Mouse (Mus musculus) limb, embryonic 14.5 days (tissue): ENCODE results near the gene Tmod2. TPM values are rescaled to one million over a fixed set of nuclear protein-coding genes. Genes with fewer than 3 reads are reported as not detected.
"Not testable (repeated sequence)": the region's sequence is repeated elsewhere in the genome, so short reads cannot be mapped to it uniquely, and the experiment has no call there.

Experiments
- ATAC-seq: fragments of 200-750 bp; cut with Nextera tagmentation; 2 replicates; pipeline ENCODE4 v1.8.0; 2017; ENCODE audit warnings: low read depth, moderate number of reproducible peaks, moderate TSS enrichment; ENCODE audit not compliant: low FRiP score
- DNase-seq: peaks from one replicate; pipeline ENCODE4 v3.0.0-alpha.2; 2015; ENCODE audit warnings: low spot score
- H3K27ac ChIP-seq: fragments of 300-500 bp; sonication (generic); replicated peaks from 2 replicates; pipeline ENCODE4 v1.5.1; 2014; ENCODE audit warnings: low read depth, mild to moderate bottlenecking, low read length, moderate library complexity, mixed read lengths
- H3K27me3 ChIP-seq: fragments of 300-500 bp; sonication (generic); 2 replicates; pipeline ENCODE4 v1.6.1; 2014; ENCODE audit warnings: low read length, mixed read lengths; ENCODE audit not compliant: control insufficient read depth, insufficient read depth
- H3K36me3 ChIP-seq: fragments of 300-500 bp; sonication (generic); 2 replicates; pipeline ENCODE4 v1.6.1; 2014; ENCODE audit warnings: mild to moderate bottlenecking, low read length, moderate library complexity, mixed read lengths; ENCODE audit not compliant: control insufficient read depth, insufficient read depth
- H3K4me1 ChIP-seq: fragments of 300-500 bp; sonication (generic); 2 replicates; pipeline ENCODE4 v1.6.1; 2014; ENCODE audit warnings: antibody characterized with exemption, low read length, mixed read lengths; ENCODE audit not compliant: control insufficient read depth, insufficient read depth
- H3K4me2 ChIP-seq: fragments of 300-500 bp; sonication (generic); replicated peaks from 2 replicates; pipeline ENCODE4 v1.6.1; 2014; ENCODE audit warnings: low read depth, mild to moderate bottlenecking, low read length, moderate library complexity; ENCODE audit not compliant: severe bottlenecking
- H3K4me3 ChIP-seq: fragments of 300-500 bp; sonication (generic); replicated peaks from 2 replicates; pipeline ENCODE4 v1.5.1; 2014; ENCODE audit warnings: low read length
- H3K9ac ChIP-seq: fragments of 300-500 bp; sonication (generic); 2 replicates; pipeline ENCODE4 v1.6.1; 2014; ENCODE audit warnings: mild to moderate bottlenecking, low read depth, low read length, moderate library complexity; ENCODE audit not compliant: severe bottlenecking
- H3K9me3 ChIP-seq: fragments of 300-500 bp; sonication (generic); 2 replicates; pipeline ENCODE4 v1.6.1; 2016; ENCODE audit warnings: low read length; ENCODE audit not compliant: control insufficient read depth
- POLR2A ChIP-seq: fragments of 200-500 bp; IDR thresholded peaks from 2 replicates; pipeline ENCODE4 v1.8.0; 2012; ENCODE audit warnings: inconsistent platforms, mild to moderate bottlenecking, moderate library complexity, borderline replicate concordance; ENCODE audit not compliant: insufficient read depth, insufficient read length; ENCODE audit errors: extremely low read depth
- WGBS: fragments of 180-500 bp; shearing (Covaris S2); extraction: QIAGEN DNeasy Blood & Tissue Kit; methylation state at CpG from one replicate; pipeline ENCODE4 v1.1.7; 2014; 5-methylcytosine and 5-hydroxymethylcytosine counted together
- polyA plus RNA-seq, 2 experiments: library from polyadenylated mRNA; depleted of rRNA in 1 of 2; stranded (reverse) in 1 of 2; unstranded in 1 of 2; fragments of >200 nt; fragmentation: Nextera tagmentation in 1 of 2; extraction: Ambion mirVana in 1 of 2; gene quantifications; 2 replicates each; pipeline versions ENCODE4 v1.2.1 to v1.2.3; 2012 to 2014

Tmod2 gene
- polyA plus RNA-seq (2012; rRNA removed), result 5.7 and 5.9 TPM in 2 replicates
- polyA plus RNA-seq (2014; fragmentation: Nextera tagmentation; extraction: Ambion mirVana), result 18.8 and 21.1 TPM in 2 replicates

DNA sequence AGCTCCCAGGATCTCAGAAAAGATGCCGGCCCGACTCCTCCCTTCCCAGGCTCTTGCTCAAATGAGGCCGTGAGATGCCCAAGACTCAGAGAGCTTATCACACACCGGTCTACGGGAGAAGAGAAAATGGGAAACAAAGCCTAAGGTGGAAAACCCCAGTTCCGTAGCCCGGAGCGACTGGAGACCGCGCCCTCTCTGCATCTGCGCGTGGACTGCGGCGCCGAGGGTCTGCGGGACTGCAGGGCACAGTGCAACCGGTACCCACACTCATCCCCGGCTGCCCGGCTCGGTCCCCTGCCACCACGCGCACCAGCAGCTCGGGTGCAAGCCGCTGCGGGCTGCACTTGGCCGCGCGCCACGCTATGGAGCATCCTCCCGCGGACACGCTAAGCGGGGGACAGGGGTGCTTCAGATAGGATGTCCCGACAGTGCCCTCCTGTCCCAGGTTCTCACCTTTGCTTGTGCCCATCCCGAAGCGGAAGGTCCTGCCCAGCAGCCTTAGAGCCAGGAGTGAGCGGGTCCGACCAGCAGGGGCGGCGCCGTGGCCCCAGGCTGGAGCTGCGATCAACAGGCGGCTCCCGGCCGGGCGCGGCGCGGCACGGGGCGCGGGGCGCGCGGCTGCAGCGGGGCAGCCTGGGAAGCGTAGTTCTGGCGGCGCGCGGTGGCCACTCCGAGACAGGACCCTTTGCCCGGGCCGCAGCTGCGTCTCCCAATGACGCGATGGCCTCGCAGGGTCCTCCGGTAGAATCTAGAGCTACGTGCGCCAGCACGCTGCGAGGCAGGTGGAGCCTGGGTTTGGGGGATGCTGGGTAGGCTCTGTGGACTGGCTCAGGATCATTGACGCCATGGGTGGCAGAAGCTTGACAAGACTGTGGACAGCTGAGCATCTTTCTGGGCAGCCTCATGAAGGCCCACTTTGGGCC, at the start of gene Tmod2:
TSS of gene Tmod2 (minus strand) at position 755 of the 923 bp plus-strand sequence.
- H3K9ac ChIP-seq, result peak within 1 kb of the TSS; percentile 71
- no peaks in the 10 kb centered on the region for H3K36me3 ChIP-seq
- under 1% methylated on average over 68 of the region's 74 CpGs for WGBS
- H3K9me3 ChIP-seq, result no peaks in the 10 kb centered on the region
- H3K27me3 ChIP-seq, result no peaks in the 10 kb centered on the region
- peak within 1 kb of the TSS; percentile 89 for H3K4me2 ChIP-seq
- peak; percentile 90 for ATAC-seq
- 0 out of 2 replicates have a peak, but pooled peaks have one; percentile 47 for TF ChIP-seq POLR2A
- peak; percentile 62 for DNase-seq
- H3K4me3 ChIP-seq, result peak within 1 kb of the TSS; percentile 77
- no peak within 1 kb of the TSS for H3K27ac ChIP-seq
- H3K4me1 ChIP-seq, result no peaks in the 10 kb centered on the region

DNA sequence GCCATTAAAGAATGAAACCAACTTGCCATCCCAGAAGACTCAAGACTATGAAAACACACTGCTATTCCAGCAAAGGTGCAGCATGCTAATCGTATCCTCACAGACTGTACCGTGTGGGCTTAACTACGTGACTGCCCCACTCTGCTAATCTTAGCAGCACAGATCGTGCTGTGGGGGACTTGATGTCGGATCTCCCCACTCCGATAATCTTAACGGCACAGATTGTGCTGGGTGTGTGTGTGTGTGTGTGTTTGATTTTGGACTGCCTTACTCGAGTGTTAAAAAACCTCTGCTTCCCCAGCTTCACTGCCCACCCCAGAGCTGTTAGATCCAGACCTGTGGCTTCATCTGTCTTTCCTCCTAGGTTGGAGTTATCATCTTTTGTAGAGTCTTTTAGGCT, 49.8 kb upstream of the Tmod2 start:
- Histone ChIP-seq H3K27ac (no peak overlapping the region), H3K27me3 (no peaks in the 10 kb centered on the region), H3K9me3 (no peaks in the 10 kb centered on the region), H3K4me2 (no peak overlapping the region), H3K4me3 (no peak overlapping the region), H3K9ac (no peak overlapping the region), H3K36me3 (no peaks in the 10 kb centered on the region), H3K4me1 (no peaks in the 10 kb centered on the region)
- ATAC-seq, result no peak
- DNase-seq, result no peak
- TF ChIP-seq POLR2A, result no peak
- 90% methylated on average over 8 of the region's 8 CpGs for WGBS

DNA sequence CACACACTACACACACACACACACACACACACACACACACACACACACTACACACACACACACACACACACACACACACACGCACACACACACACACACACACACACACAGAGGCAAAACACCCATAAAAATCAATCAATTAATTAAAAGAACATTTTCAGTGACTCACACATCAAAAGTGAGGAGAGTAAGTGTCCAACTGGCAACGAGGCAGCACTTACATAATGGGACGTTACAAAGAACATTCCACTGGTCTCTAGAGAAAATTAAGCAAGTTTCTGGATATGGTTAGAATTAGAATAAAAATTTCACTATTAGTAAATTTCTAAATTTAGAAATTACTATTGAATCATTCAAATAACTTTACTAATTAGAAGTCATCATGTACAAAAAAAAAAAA, 45.3 kb upstream of the Tmod2 start:
- H3K9ac ChIP-seq, H3K36me3 ChIP-seq, H3K4me2 ChIP-seq, H3K27me3 ChIP-seq, H3K9me3 ChIP-seq, H3K27ac ChIP-seq, DNase-seq, ATAC-seq, H3K4me3 ChIP-seq: not testable (repeated sequence)
- WGBS, result 40% methylated on average over 2 of the region's 3 CpGs
- peaks cover 13% of the 10 kb centered on the region for H3K4me1 ChIP-seq

DNA sequence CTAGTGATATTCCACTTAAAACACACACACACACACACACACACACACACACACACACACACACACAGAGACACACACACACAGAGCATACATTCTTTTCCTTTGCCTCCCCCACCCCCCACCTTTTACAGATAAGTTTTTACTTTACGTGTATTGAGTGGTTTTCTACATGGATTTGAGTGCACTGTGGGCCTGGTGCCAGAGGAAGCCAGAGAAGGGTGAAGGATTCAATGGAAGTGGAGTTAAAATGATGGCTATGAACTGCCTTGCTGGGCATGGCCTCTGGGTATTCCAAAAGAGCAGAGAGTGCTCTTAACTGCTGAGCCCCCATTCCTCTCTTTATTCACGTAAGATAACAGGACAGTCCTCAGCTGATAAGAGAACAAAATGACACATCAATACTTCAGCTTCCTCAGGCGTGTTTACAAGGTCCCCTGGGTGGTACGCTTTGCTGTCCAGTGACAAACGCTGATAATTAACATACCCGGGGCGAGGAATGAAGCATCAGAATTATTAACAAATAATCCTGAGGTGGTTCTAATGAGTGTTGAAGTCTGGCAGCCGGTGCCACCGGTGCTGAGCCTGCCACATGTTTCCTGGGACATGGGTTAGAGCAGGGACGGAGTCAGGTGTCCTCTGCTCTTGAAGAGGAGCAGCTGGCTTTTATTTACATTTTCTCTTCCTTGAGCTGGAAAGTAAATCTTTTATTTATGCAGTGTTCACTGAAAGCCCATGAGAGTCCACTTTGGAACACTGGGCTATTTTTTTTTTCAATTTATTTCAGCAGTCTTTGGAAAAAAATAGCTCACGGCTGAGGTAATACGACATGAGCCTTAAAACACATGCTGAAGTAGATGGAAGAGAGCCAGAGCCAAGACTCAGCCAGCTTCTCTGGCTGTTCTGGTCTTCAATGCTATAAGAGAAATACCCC, 43.1 kb upstream of the Tmod2 start:
- peak; percentile 78 for ATAC-seq
- WGBS, result 36% methylated on average over 12 of the region's 12 CpGs
- no peak overlapping the region for H3K4me3 ChIP-seq
- TF ChIP-seq POLR2A, result no peak
- no peaks in the 10 kb centered on the region for H3K36me3 ChIP-seq
- H3K9ac ChIP-seq, result no peak overlapping the region
- no peaks in the 10 kb centered on the region for H3K9me3 ChIP-seq
- peak; percentile 91 for DNase-seq
- peak overlapping the region; percentile 35 for H3K27ac ChIP-seq
- H3K4me1 ChIP-seq, result peaks cover 13% of the 10 kb centered on the region
- no peaks in the 10 kb centered on the region for H3K27me3 ChIP-seq
- peak overlapping the region; percentile 11; the same call in 1 of the 2 replicates for H3K4me2 ChIP-seq

DNA sequence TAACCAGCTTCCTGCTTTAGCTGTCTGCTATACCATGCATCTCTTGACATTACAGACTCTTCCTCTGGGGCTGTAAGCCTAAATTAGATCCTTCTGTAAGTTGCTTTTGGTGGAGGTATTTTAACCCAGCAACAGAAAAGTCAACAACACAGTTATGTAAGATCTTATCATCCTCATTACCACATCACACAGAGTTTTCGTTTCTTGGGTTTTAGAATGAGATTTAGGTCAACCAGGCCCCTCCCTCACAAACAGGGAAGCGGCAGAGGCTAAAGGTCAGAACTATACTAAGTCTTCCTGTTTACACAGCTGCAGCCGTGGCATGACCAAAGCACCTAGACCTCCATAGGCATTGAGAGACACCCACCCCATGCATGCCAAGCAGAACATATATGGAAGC, 34.3 kb upstream of the Tmod2 start:
- Histone ChIP-seq H3K9me3 (no peaks in the 10 kb centered on the region), H3K4me2 (no peak overlapping the region), H3K27me3 (no peaks in the 10 kb centered on the region), H3K27ac (no peak overlapping the region), H3K4me3 (no peak overlapping the region), H3K4me1 (no peaks in the 10 kb centered on the region), H3K36me3 (no peaks in the 10 kb centered on the region), H3K9ac (no peak overlapping the region)
- no peak for TF ChIP-seq POLR2A
- DNase-seq (no peak), ATAC-seq (no peak)
- WGBS, result 56% methylated on average over 3 of the region's 3 CpGs
